Mouse (Mus musculus) cerebellum, adult 2 months (tissue): Measurements from ENCODE around the gene Gm10447.

Experiments
- CTCF ChIP-seq: fragments of 200-500 bp; IDR thresholded peaks from 2 replicates; pipeline ENCODE4 v1.5.1; 2011; ENCODE audit warnings: low read depth, mild to moderate bottlenecking, control low read depth, low read length, moderate library complexity, borderline replicate concordance; ENCODE audit not compliant: insufficient read depth
- POLR2A ChIP-seq: fragments of 200-500 bp; IDR thresholded peaks from 2 replicates; pipeline ENCODE4 v1.6.1; 2011; ENCODE audit warnings: low read length, control low read depth, borderline replicate concordance; ENCODE audit not compliant: insufficient read depth

- TF ChIP-seq CTCF (no peak), POLR2A (no peak)
Observed at GRCm38 (mm10) chr11:53435504-53435903, 21.4 kb downstream of the Gm10447 start.
